Mouse (Mus musculus) B cell, adult 2 months (primary cell): Measurements from ENCODE around the gene Trib3.
"Not testable (repeated sequence)": the region's sequence is repeated elsewhere in the genome, so short reads cannot be mapped to it uniquely, and the experiment has no call there.

ENCODE experiments used
- DNase-seq, 2 experiments: peaks; one replicate each; pipeline ENCODE4 v3.0.0; 2022

The Trib3 gene

DNA sequence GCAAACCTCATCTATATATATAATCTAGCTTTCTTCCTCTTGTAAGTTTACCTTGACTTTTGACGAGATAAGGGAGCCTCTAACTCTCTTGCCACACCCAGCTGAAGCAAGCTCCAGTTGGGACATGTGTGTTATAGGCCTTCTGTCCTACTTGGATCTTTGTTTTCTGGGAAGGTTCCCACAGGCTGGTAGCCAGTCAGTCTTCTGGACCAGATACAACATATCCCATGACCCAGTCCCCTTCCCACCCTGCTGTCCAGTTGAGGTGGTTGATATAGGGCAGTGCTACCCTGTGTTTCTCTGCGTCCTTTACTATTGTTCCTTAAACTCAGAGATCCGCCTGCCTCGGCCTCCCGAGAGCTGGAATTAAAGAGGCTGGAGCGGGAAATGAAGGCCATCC, 38.4 kb downstream of the Trib3 start:
- no peak for DNase-seq

DNA sequence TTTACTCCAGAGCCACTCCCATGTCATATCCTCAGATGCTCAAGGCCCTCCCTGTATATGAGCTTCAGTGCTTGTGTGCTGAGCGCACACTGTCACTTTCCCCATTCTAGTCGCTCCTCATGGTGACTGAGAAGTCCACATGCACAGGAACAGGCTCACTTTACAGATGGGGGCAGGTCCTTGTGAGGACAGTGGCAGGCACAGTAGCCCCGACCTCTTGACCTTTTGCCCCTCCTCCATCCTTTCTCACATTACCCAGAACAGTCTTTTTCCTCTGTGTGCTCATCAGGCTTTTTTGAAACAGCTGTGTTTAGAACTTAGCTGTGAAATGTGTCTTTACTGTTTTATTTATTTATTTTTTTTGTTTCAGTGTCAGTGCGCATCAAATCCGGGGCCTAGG, 40.1 kb downstream of the Trib3 start:
- DNase-seq: no peak

GRCm38 (mm10) chr2:152302862-152303261, 41.0 kb downstream of the Trib3 start:
- no peak for DNase-seq

GRCm38 (mm10) chr2:152294541-152294940, 49.3 kb downstream of the Trib3 start:
- peak in 1 of 2 experiments; percentile 5 for DNase-seq

GRCm38 (mm10) chr2:152293727-152294475, 49.9 kb downstream of the Trib3 start, which contains the start of gene Tbc1d20:
TSS of gene Tbc1d20 (plus strand) at chr2:152293828.
- DNase-seq: peak; percentile 93 to 94

- DNase-seq: no peak
Measured at GRCm38 (mm10) chr2:152293179-152293726, 50.6 kb downstream of the Trib3 start.

DNA sequence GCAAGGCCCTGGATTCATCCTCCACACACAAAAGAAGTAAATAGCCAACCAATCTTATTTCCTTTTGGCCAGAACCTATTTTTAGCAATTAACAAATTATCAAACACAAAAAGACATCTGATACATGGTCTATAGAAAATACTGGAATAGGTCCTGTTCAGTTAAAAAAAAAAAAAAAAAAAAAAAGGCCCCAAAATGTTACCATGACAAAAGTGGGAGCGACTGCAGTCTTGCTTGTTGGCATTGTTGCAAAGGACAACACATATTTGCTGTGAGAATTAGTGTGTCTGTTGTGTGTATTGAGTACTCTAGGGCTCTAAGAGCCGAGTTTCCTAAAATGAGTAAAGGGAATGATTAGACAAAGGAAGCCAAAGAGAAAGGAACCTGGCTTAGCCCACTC, 51.4 kb downstream of the Trib3 start:
- DNase-seq: no peak

DNA sequence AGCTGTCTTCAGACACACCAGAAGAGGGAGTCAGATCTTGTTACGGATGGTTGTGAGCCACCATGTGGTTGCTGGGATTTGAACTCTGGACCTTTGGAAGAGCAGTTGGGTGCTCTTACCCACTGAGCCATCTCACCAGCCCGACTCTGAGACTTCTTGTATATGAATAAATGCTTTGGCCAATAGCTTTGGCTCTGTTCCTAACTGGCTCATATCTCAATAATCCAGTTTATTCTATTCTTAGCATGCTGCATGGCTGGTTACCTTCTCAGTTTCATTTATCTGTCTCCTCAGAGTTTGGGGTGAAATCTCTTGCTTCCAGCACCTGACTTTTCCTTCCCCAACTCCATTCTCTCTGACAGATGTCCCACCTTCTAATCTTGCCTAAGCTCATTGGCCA, 54.2 kb downstream of the Trib3 start:
- not testable (repeated sequence) for DNase-seq

GRCm38 (mm10) chr2:152288046-152288445, 55.8 kb downstream of the Trib3 start:
- DNase-seq: no peak

DNA sequence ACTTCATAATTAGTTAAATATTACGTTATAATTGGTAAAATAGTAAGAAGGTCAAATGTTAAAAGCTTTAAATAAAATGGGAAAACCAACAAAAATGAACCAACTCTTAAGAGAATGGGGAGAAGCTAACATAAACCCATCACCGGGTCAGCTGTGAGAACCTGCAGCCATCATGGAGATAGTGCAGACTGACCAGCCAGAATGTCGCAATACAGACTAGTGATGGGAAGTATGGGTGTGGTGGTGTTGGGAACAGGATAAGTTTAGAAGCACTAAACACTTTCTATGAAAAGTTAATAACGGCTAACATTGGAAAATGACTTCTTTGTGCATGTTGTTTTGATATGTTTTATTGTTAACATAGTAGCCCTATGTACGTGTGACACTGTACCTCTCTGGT, 56.3 kb downstream of the Trib3 start:
- no peak for DNase-seq
